Mouse (Mus musculus) MEL-GATA-1-ER (cell line): ENCODE measurements around the gene Chrnb4.

ENCODE experiments used
- DNase-seq: peaks from one replicate; pipeline ENCODE4 v3.0.0-alpha.2; 2012; ENCODE audit warnings: low read depth; ENCODE audit errors: extremely low read depth

Gene Chrnb4

DNA sequence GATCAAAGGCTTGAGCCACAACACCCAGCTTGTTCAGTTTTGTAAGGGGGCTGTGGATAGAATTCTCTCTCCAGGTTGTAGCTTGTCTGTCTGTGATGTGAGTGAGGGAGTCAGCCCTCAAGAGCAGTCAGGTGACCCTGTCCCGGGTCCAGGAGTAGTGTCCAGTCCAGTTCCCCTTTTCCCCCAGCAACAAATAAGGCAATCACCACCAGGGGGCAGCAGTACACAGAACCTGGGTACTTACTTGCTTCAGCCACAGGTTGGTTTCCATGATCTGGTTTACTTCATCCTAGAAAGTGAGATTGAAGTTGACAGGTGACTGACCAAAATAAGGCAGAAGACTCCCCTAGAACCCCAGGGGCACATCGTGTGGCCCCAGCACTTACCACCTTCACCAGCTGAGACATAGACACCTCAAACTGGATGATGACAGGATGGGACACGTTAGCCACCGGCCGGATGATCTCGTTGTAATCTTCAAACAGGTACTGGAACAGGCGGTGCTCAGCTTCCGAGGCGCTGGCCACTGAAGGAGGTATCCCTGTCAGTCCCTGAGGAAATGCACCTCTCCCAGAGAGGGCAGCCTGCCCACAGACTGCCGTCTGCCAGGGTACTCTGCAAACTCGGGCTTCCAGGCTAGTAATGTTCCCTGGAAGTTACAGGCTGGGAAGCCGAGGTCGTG, 24.5 kb downstream of the Chrnb4 start:
- peak; percentile 33 for DNase-seq

DNA sequence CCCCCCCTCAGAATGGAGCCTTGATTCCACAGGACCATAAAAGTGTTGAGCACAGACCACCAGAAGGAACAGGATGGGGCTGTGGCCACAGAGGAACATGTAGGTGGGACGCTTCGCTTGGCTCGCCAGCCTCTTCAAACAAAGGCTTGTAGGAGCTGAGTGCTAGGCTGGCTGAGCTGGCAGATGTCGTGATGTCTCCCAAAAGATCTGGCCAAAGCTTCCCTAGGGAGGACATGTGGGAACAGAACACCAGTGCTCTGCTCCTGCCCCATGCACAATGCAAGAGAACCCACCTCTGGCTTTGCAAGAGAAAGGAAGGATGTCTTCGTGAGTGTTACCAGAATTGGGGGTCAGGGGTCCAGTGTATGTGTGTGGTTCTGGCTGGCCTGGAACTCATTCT, 25.3 kb downstream of the Chrnb4 start:
- DNase-seq: no peak

DNA sequence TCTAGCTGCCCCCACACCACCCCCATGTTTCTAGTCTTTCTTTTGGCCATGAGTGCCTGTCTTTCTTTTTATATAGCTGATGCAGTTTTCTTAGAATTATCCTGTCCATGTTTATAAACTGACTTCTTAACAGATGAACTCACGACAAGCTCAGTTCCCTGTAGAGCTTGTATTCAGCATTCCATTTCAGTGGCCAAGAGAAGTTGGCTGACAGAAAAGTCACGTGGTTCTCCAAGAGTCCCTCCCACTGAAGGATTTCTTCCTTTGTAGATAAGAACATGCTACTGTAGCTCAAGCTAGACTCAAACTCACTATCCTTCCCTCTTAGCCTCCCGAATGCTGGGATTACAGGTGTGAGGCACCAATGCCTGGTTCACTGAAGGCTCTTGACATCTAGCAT, 31.7 kb downstream of the Chrnb4 start:
- DNase-seq: no peak

DNA sequence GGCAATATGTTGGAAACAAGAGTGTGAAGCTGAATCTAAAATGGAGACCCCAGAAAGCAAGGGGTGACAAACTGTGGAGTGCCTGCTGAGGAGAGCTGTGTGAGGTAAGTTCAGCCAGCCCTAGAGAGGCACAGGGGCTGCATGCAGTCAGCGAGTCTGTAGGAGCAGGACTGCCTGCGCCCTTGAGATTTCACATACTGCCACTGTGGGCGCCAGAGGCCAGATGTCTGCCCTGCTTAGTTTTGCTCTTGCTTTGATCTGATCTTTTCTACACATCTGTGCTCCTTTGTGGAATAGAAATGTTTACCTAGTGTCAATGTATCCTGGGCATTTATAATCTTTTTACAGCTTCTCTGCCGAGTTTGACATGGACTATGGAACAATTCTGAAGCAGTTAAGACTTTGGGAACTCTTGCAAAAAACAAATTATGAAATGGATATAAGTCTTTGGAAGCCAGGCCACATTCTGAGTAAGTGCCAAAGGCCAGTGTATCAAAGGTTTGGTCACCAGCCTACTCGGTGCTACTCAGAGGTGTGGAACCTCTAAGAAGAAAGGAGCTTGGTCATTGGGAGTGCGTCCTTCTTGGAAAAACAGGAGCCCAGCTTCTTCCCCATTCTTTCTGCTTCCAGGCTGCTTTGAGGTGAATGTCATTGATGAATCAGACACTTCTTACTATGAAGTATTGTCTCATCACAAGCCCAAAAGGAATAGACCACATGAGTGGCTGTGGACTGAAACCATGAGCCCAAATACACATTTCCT, 37.8 kb downstream of the Chrnb4 start:
- DNase-seq: no peak

DNA sequence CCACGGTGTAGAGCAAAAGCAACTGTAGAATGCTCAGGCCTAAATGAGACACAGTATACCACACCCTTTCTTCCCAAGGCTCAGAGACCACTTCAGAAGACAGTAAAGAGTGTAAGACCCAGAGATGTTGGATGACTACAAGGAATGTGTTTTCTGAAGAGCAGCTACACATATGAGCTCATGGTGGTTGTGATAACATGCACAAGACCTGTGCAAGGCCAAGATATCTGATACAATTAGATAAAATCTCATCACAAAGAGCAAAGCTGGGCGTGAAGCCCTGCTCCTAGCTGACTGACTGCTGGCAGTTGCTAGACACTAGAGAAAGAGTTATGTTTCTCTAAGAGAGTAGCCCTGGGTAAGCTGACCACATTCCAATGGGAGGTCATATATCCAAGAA, 38.9 kb downstream of the Chrnb4 start:
- no peak for DNase-seq

DNA sequence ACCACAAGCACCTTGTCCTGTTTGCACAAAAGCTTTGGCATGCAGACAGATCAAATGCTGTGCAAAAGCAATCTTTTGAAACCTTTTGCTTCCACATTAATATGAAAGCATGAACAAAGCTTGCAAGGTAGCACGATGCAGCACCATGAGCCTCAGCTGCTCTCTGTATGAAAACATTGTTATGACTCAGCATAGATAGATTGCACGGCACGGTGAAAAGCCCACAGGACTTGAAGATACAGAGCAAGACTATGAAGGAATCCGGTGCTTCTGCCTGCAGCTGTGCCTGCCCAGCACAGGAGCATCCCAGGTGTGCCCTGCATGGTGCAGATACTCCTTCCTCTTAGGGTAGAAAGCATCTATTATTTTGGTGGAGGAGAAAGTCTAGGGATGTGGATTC, 45.0 kb downstream of the Chrnb4 start:
- no peak for DNase-seq

DNA sequence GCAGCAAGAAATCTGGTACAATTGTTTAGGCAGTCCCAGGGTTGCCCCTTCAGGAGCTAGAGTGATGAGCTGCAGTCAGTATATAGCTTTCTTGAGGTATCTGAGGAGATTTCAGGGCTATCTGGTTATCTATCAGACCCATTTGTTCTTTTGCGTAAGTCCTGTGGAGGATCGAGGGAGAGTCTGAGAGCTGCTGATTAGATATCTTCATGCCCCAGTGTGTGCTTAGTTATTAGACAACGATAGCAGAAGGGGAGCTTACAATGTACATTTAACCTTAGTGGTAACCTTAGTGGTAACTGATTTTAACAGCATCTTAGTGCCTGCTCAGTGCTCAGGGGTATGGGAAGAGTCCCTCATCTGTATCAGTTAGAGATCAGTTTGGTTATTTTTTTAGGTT, 52.9 kb downstream of the Chrnb4 start:
- DNase-seq: no peak

DNA sequence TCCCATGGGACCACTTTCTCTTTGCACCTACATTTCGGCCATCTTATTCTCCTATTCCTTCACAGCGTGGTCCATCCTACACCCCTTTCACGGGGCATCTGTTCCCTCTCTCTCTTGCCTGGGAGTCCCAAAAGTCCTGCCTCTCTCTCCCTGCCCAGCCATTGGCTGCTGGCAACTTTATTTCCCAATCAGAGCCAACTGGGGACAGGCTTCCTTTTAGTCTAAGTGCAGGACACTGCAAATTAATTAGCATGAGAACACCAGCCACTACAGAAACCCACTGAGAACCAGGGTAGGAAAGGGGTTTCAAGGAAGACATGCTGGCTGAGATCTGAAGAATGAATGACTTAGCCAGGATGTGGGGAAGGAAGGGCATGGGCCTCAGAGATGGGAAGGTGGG, 54.2 kb downstream of the Chrnb4 start:
- no peak for DNase-seq

DNA sequence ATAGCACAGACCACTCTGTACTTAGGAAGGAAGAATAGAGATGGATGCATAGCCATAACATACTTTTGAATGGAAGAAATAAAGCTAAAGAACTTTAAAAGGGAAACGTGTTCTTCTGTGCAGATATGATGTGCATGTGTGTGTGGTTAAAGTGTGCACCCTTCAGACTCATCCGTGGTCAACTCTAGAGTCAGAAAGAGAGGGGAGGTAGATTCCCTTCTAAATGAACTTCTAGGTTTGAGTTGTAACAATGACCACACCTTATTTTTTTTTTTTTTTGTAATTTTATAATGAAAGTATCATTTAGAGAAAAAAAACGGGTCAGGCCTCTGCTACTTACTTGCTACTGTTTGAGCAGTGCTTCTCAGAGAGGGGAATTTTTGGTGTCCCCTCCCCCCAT, 58.2 kb downstream of the Chrnb4 start:
- DNase-seq: no peak

DNA sequence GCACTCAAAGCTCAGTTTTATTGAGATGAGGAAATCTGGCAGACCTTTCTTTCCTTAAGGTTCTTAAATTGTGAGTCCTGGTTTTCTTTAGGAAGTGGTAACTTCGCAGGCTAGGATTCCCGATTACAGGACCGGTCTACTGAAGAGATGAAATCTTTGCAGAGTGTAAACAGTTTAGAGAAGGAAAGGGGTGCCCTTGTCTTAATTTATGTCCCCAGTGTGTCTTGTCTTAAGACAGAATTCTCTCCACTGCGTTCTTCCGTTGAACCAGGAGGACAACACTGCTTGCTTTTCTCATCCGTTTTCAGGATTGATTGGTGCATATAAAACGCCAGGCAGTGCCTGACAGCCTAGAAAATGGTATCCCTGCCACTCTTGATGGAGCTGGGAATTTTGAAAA, 66.2 kb downstream of the Chrnb4 start:
- DNase-seq: no peak

DNA sequence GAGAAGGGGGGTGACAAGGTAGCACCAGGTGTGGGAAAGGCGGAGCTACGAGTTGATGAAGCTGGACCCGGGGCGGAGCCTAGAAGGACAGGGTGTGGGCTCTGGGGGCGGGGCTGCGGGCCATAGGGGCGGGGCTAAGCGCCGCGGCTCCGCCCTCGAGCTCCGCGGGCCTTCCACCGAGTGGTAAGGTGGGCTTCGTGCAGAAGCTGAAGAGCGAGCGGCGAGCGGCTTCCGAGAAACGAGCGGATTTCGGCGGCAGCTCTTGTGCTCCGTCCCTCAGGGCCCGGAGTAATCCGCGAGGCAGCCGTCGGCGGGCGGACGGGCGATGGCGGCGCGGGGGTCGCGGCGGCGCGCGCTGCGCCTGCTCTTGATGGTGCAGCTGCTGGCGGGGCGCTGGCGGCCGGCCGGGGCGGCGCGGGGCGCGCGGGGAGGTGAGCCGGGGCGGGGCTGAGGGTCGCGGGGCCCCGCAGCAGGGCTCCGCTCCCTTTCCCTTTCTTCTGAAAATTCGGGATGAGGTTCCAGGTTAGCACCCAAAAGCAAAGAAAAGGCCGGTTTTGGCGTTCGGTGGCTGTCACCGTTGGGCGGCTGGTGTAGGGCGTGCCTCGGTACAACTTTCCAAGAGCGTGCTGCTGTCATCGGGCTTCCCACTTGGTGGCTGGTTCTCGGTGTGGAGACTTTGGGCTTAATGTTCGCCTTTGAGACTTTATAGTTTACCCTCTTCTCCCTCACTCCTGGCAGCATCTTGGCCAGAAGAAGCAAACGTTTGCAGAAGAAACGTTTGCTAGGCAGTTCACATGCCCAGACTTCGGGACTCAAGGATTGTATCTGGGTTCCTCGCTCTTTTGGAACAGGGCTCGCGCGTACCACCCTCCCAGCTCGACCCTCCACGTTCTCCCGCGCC, 67.0 kb downstream of the Chrnb4 start:
- no peak for DNase-seq

DNA sequence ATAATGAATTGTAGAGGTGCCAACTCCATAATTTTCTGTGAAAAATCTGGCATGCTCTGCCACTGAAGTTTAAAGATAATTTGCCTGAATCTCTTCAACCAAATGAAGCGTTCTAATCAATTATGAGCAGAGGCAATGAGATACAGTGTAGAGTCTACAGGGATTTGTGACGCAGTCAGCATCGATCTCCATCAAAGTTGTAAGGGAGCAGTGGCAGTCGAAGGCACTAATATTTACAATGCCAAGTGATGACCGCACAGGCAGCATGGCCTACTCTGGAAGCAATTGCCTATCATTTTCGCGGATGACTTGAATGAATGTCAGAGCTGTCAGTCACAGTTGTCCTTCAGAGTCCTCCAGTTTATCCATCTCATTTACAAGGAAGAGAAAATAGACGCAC, 67.9 kb downstream of the Chrnb4 start, which contains the start of gene Chrna5:
Chrna5 (plus strand) TSS at position 207 of the 400 bp plus-strand sequence.
- no peak for DNase-seq
